Mouse (Mus musculus) testis, postnatal 10 days (tissue): ENCODE data around the gene Polr2l.

Experiments
- DNase-seq: peaks from one replicate; pipeline ENCODE4 v3.0.0; 2021; ENCODE audit warnings: low spot score

Polr2l gene

GRCm38 (mm10) chr7:141475011-141475804 is at the start of gene Polr2l, which contains the start of gene Tspan4:
Gene Polr2l (minus strand): TSS chr7:141475132.
Gene Tspan4 (plus strand): TSS chr7:141475240.
- peak; percentile 91 for DNase-seq

- no peak for DNase-seq
Observed at GRCm38 (mm10) chr7:141524271-141524670, 49.3 kb upstream of the Polr2l start.

GRCm38 (mm10) chr7:141523007-141523406 is 48.1 kb upstream of the Polr2l start:
- no peak for DNase-seq

- DNase-seq = no peak
Observed at GRCm38 (mm10) chr7:141519795-141520194, 44.9 kb upstream of the Polr2l start.

- DNase-seq = no peak
Observed at GRCm38 (mm10) chr7:141518926-141519325, 44.0 kb upstream of the Polr2l start.

- no peak for DNase-seq
Observed at GRCm38 (mm10) chr7:141518296-141518695, 43.4 kb upstream of the Polr2l start.

GRCm38 (mm10) chr7:141517638-141518037 is 42.7 kb upstream of the Polr2l start:
- DNase-seq = no peak

- DNase-seq = no peak
Observed at GRCm38 (mm10) chr7:141510681-141511191, 35.8 kb upstream of the Polr2l start.

GRCm38 (mm10) chr7:141510196-141510595 is 35.3 kb upstream of the Polr2l start:
- no peak for DNase-seq

- no peak for DNase-seq
Observed at GRCm38 (mm10) chr7:141508160-141508559, 33.2 kb upstream of the Polr2l start.

- no peak for DNase-seq
Observed at GRCm38 (mm10) chr7:141506278-141506677, 31.3 kb upstream of the Polr2l start.

GRCm38 (mm10) chr7:141502556-141502905 is 27.6 kb upstream of the Polr2l start:
- no peak for DNase-seq

GRCm38 (mm10) chr7:141501820-141502555 is 27.1 kb upstream of the Polr2l start:
- DNase-seq = no peak

GRCm38 (mm10) chr7:141497600-141497999 is 22.7 kb upstream of the Polr2l start:
- DNase-seq = no peak

- no peak for DNase-seq
Observed at GRCm38 (mm10) chr7:141495940-141496339, 21.0 kb upstream of the Polr2l start.

GRCm38 (mm10) chr7:141495379-141495778 is 20.4 kb upstream of the Polr2l start:
- no peak for DNase-seq

- no peak for DNase-seq
Observed at GRCm38 (mm10) chr7:141493729-141494128, 18.8 kb upstream of the Polr2l start.

- DNase-seq = no peak
Observed at GRCm38 (mm10) chr7:141492738-141493137, 17.8 kb upstream of the Polr2l start.

- DNase-seq = no peak
Observed at GRCm38 (mm10) chr7:141491151-141491550, 16.2 kb upstream of the Polr2l start.

GRCm38 (mm10) chr7:141487141-141487540 is 12.2 kb upstream of the Polr2l start:
- DNase-seq = no peak

- DNase-seq = no peak
Observed at GRCm38 (mm10) chr7:141486239-141486638, 11.3 kb upstream of the Polr2l start.

GRCm38 (mm10) chr7:141485606-141486005 is 10.7 kb upstream of the Polr2l start:
- no peak for DNase-seq

GRCm38 (mm10) chr7:141485186-141485585 is 10.3 kb upstream of the Polr2l start:
- no peak for DNase-seq
